Mouse (Mus musculus) heart, adult 2 months (tissue): ENCODE data around the gene Olfr97.

ENCODE experiments used
- CTCF ChIP-seq: fragments of 200-600 bp; IDR thresholded peaks from 2 replicates; pipeline ENCODE4 v1.8.1; 2022; ENCODE audit warnings: antibody characterized with exemption, mild to moderate bottlenecking, moderate library complexity
- EP300 ChIP-seq: fragments of 200-500 bp; IDR thresholded peaks from 2 replicates; pipeline ENCODE4 v1.6.1; 2011; ENCODE audit warnings: low read depth, low read length, control low read depth; ENCODE audit not compliant: insufficient read depth
- POLR2A ChIP-seq: fragments of 200-500 bp; IDR thresholded peaks from 2 replicates; pipeline ENCODE4 v1.6.1; 2011; ENCODE audit warnings: mild to moderate bottlenecking, low read depth, low read length, control low read depth; ENCODE audit not compliant: insufficient read depth

DNA sequence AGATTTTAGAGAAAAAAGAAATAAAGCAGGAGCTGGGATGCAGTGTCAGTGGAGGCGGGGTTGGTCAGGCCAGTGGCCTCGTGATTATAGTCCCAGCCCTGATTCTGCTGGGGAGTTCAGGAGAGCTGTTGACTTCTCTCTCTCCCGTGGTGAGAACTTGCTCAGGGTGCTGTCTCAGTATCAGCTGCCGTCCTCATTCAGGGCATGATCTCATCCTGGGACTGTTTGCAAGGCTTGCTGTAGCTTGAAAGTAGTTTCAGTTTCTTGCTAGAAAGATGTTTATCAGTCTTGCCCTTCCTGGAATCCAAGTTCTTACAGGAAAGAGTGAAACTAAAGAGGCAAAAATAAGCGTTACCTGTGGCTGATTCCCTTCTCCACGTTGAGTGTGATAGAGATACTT lies 51.7 kb downstream of the Olfr97 start:
- TF ChIP-seq POLR2A (no peak), CTCF (no peak), EP300 (no peak)
